Mouse (Mus musculus) B cell, adult (primary cell): ENCODE measurements around the gene Lrrc28. TPM values are rescaled to one million over a fixed set of nuclear protein-coding genes. Genes with fewer than 3 reads are reported as not detected.

ENCODE experiments used
- total RNA-seq: library from RNA; stranded (reverse); gene quantifications from 4 replicates; pipeline ENCODE4 v1.2.4, GENCODE M21; 2023; ENCODE audit not compliant: inconsistent age

Lrrc28 gene
- total RNA-seq, result 17.2 to 21.7 TPM (median 19.5 TPM) in 4 replicates

GRCm38 (mm10) chr7:67644833-67645680 lies at the start of gene Lrrc28:
Gene Lrrc28 (minus strand): TSS chr7:67645268.

GRCm38 (mm10) chr7:67647277-67647676 lies 2.2 kb upstream of the Lrrc28 start, which contains the start of gene Ttc23:
Gene Ttc23 (plus strand): TSS chr7:67647410.

Other genes starting within 250 kb of the Lrrc28 start
- gene Ttc23, start 2.1 kb upstream of the Lrrc28 start, total RNA-seq, result 1.6 to 5.2 TPM (median 2.0 TPM) in 4 replicates
- not detected in 4 replicates for gene Synm, start 114.5 kb upstream of the Lrrc28 start, total RNA-seq